Mouse (Mus musculus) embryonic facial prominence, embryonic 11.5 days (tissue): ENCODE results near the gene Amn1. TPM values are rescaled to one million over a fixed set of nuclear protein-coding genes. Genes with fewer than 3 reads are reported as not detected.
A peak's percentile ranks its signal among the peaks of the same experiment; 100 is the strongest.

Experiments
- ATAC-seq: fragments of 200-750 bp; cut with Nextera tagmentation; replicated peaks from 2 replicates; pipeline ENCODE4 v1.8.0; 2017; ENCODE audit warnings: low read depth; ENCODE audit not compliant: insufficient number of reproducible peaks, low FRiP score, low TSS enrichment
- DNase-seq: peaks from one replicate; pipeline ENCODE4 v3.0.0-alpha.2; 2015; ENCODE audit warnings: low spot score
- H3K27ac ChIP-seq: fragments of 300-500 bp; sonication (generic); replicated peaks from 2 replicates; pipeline ENCODE4 v1.5.1; 2014; ENCODE audit warnings: mild to moderate bottlenecking, low read depth, low read length, control low read depth
- H3K27me3 ChIP-seq: fragments of 300-500 bp; sonication (generic); 2 replicates; pipeline ENCODE4 v1.6.1; 2014; ENCODE audit warnings: mild to moderate bottlenecking, low read length, moderate library complexity, mixed read lengths; ENCODE audit not compliant: control insufficient read depth, insufficient read depth
- H3K36me3 ChIP-seq: fragments of 300-500 bp; sonication (generic); replicated peaks from 2 replicates; pipeline ENCODE4 v1.6.1; 2014; ENCODE audit warnings: low read depth, mild to moderate bottlenecking, low read length, moderate library complexity, mixed read lengths; ENCODE audit not compliant: control insufficient read depth, insufficient read depth
- H3K4me1 ChIP-seq: fragments of 300-500 bp; sonication (generic); 2 replicates; pipeline ENCODE4 v1.6.1; 2014; ENCODE audit warnings: low read length, mixed read lengths; ENCODE audit not compliant: control insufficient read depth, insufficient read depth
- H3K4me2 ChIP-seq: fragments of 300-500 bp; sonication (generic); 2 replicates; pipeline ENCODE4 v1.6.1; 2014; ENCODE audit warnings: low read depth, mild to moderate bottlenecking, control low read depth, low read length, moderate library complexity
- H3K4me3 ChIP-seq: fragments of 300-500 bp; sonication (generic); 2 replicates; pipeline ENCODE4 v1.5.1; 2014; ENCODE audit warnings: low read depth, low read length, control low read depth
- H3K9ac ChIP-seq: fragments of 300-500 bp; sonication (generic); replicated peaks from 2 replicates; pipeline ENCODE4 v1.6.1; 2014; ENCODE audit warnings: mild to moderate bottlenecking, control low read depth, low read length
- H3K9me3 ChIP-seq: fragments of 300-500 bp; sonication (generic); replicated peaks from 2 replicates; pipeline ENCODE4 v1.6.1; 2016; ENCODE audit warnings: mild to moderate bottlenecking, low read length, inconsistent platforms, mixed read lengths; ENCODE audit not compliant: control insufficient read depth
- WGBS: fragments of 180-500 bp; shearing (Covaris S2); extraction: QIAGEN DNeasy Blood & Tissue Kit; methylation state at CpG from one replicate; pipeline ENCODE4 v1.1.7; 2014; 5-methylcytosine and 5-hydroxymethylcytosine counted together
- polyA plus RNA-seq: library from polyadenylated mRNA; unstranded; fragments of >200 nt; fragmentation: Nextera tagmentation; extraction: Ambion mirVana; gene quantifications from 2 replicates; pipeline ENCODE4 v1.2.1, GENCODE M21; 2014

The Amn1 gene
- polyA plus RNA-seq, 1 experiment from 2014 or later, result 42.0 TPM

GRCm38 (mm10) chr6:149152119-149152518 is 36.4 kb downstream of the Amn1 start:
- peaks cover 2% of the 10 kb centered on the region; the same call in 1 of the 2 replicates for H3K36me3 ChIP-seq
- ATAC-seq, result no peak
- no peaks in the 10 kb centered on the region for H3K4me1 ChIP-seq
- no peaks in the 10 kb centered on the region for H3K27me3 ChIP-seq
- H3K4me2 ChIP-seq, result no peak overlapping the region
- no peak overlapping the region for H3K9ac ChIP-seq
- WGBS, result 92% methylated on average over 2 of the region's 2 CpGs
- H3K4me3 ChIP-seq, result no peak overlapping the region
- no peak overlapping the region for H3K27ac ChIP-seq
- no peaks in the 10 kb centered on the region for H3K9me3 ChIP-seq
- DNase-seq, result no peak

- Histone ChIP-seq H3K27me3 (no peaks in the 10 kb centered on the region), H3K27ac (no peak overlapping the region), H3K4me3 (no peak overlapping the region), H3K4me1 (no peaks in the 10 kb centered on the region), H3K9me3 (no peaks in the 10 kb centered on the region), H3K36me3 (0 out of 2 replicates have a peak, but pooled peaks cover 2% of the 10 kb centered on the region), H3K4me2 (no peak overlapping the region), H3K9ac (no peak overlapping the region)
- ATAC-seq (no peak), DNase-seq (no peak)
- 94% methylated on average over 7 of the region's 7 CpGs for WGBS
Observed at GRCm38 (mm10) chr6:149148436-149149229, 39.9 kb downstream of the Amn1 start.

- no peak for ATAC-seq
- H3K4me1 ChIP-seq, result no peaks in the 10 kb centered on the region
- H3K4me3 ChIP-seq, result no peak overlapping the region
- no peak overlapping the region for H3K27ac ChIP-seq
- no peaks in the 10 kb centered on the region for H3K9me3 ChIP-seq
- H3K36me3 ChIP-seq, result no peaks in the 10 kb centered on the region
- 94% methylated on average over 1 of the region's 1 CpGs for WGBS
- no peak overlapping the region for H3K9ac ChIP-seq
- no peaks in the 10 kb centered on the region for H3K27me3 ChIP-seq
- H3K4me2 ChIP-seq, result no peak overlapping the region
- DNase-seq, result no peak
Observed at GRCm38 (mm10) chr6:149145143-149145542, 43.4 kb downstream of the Amn1 start.

GRCm38 (mm10) chr6:149141393-149142173 is 46.9 kb downstream of the Amn1 start:
- ATAC-seq (peak; percentile 94), DNase-seq (peak; percentile 94)
- Histone ChIP-seq H3K4me3 (peak overlapping the region; percentile 46), H3K9ac (peak overlapping the region; percentile 72), H3K4me1 (no peaks in the 10 kb centered on the region), H3K9me3 (no peaks in the 10 kb centered on the region), H3K4me2 (peak overlapping the region; percentile 63), H3K36me3 (no peaks in the 10 kb centered on the region), H3K27me3 (no peaks in the 10 kb centered on the region), H3K27ac (no peak overlapping the region; the same call in 1 of the 2 replicates)
- WGBS, result 5% methylated on average over 36 of the region's 36 CpGs

- no peak within 1 kb of the TSS for H3K4me3 ChIP-seq
- H3K27me3 ChIP-seq, result no peaks in the 10 kb centered on the region
- no peak for DNase-seq
- H3K4me2 ChIP-seq, result no peak within 1 kb of the TSS
- H3K9ac ChIP-seq, result no peak within 1 kb of the TSS
- H3K27ac ChIP-seq, result no peak within 1 kb of the TSS
- 75% methylated on average over 1 of the region's 1 CpGs for WGBS
- H3K36me3 ChIP-seq, result no peaks in the 10 kb centered on the region
- no peak for ATAC-seq
- H3K9me3 ChIP-seq, result no peaks in the 10 kb centered on the region
- H3K4me1 ChIP-seq, result no peaks in the 10 kb centered on the region
Observed at GRCm38 (mm10) chr6:149139471-149139870, 49.0 kb downstream of the Amn1 start, which contains the start of gene Etfbkmt. Etfbkmt (plus strand) TSS chr6:149139849.

GRCm38 (mm10) chr6:149139011-149139410 is 49.5 kb downstream of the Amn1 start:
- ATAC-seq (no peak), DNase-seq (no peak)
- WGBS, result 90% methylated on average over 3 of the region's 3 CpGs

GRCm38 (mm10) chr6:149137936-149138335 is 50.6 kb downstream of the Amn1 start:
- Histone ChIP-seq H3K4me3 (no peak overlapping the region), H3K9me3 (no peaks in the 10 kb centered on the region), H3K4me2 (no peak overlapping the region), H3K9ac (no peak overlapping the region), H3K27ac (no peak overlapping the region), H3K4me1 (no peaks in the 10 kb centered on the region), H3K27me3 (no peaks in the 10 kb centered on the region), H3K36me3 (no peaks in the 10 kb centered on the region)
- ATAC-seq, result no peak
- WGBS, result 33% methylated on average over 2 of the region's 2 CpGs
- DNase-seq, result no peak

More at GRCm38 (mm10) chr6:149139011-149139410, 49.5 kb downstream of the Amn1 start:
- Histone ChIP-seq H3K4me1 (no peaks in the 10 kb centered on the region), H3K9me3 (no peaks in the 10 kb centered on the region), H3K4me2 (no peak overlapping the region), H3K27me3 (no peaks in the 10 kb centered on the region), H3K4me3 (no peak overlapping the region), H3K9ac (no peak overlapping the region), H3K27ac (no peak overlapping the region), H3K36me3 (no peaks in the 10 kb centered on the region)

GRCm38 (mm10) chr6:149135631-149136030 is 52.9 kb downstream of the Amn1 start:
- H3K27ac ChIP-seq, result no peak overlapping the region
- no peaks in the 10 kb centered on the region for H3K4me1 ChIP-seq
- WGBS, result 84% methylated on average over 6 of the region's 6 CpGs
- H3K9ac ChIP-seq, result no peak overlapping the region
- H3K27me3 ChIP-seq, result no peaks in the 10 kb centered on the region
- no peaks in the 10 kb centered on the region for H3K36me3 ChIP-seq
- H3K4me3 ChIP-seq, result no peak overlapping the region
- DNase-seq (no peak), ATAC-seq (no peak)
- H3K9me3 ChIP-seq, result no peaks in the 10 kb centered on the region
- H3K4me2 ChIP-seq, result no peak overlapping the region
